Mouse (Mus musculus) thymus, adult 2 months (tissue): ENCODE results near the gene Pcp4. TPM values are rescaled to one million over a fixed set of nuclear protein-coding genes. Genes with fewer than 3 reads are reported as not detected.

Experiments used
- DNase-seq: peaks from one replicate; pipeline ENCODE4 v3.0.0; 2021
- H3K27ac ChIP-seq: fragments of 200-500 bp; 2 replicates; pipeline ENCODE4 v1.5.1; 2012; ENCODE audit warnings: low read length, control low read depth; ENCODE audit not compliant: control insufficient read depth, insufficient read depth
- H3K27me3 ChIP-seq: fragments of 200-500 bp; 2 replicates; pipeline ENCODE4 v1.6.1; 2012; ENCODE audit warnings: mild to moderate bottlenecking, low read length, moderate library complexity, mixed read lengths; ENCODE audit not compliant: control insufficient read depth, insufficient read depth
- H3K36me3 ChIP-seq: fragments of 200-500 bp; 2 replicates; pipeline ENCODE4 v1.6.1; 2012; ENCODE audit warnings: mild to moderate bottlenecking, low read length, moderate library complexity; ENCODE audit not compliant: control insufficient read depth, insufficient read depth
- H3K4me1 ChIP-seq: fragments of 200-500 bp; replicated peaks from 2 replicates; pipeline ENCODE4 v1.6.1; 2012; ENCODE audit warnings: low read length; ENCODE audit not compliant: control insufficient read depth, insufficient read depth
- H3K4me3 ChIP-seq: fragments of 200-500 bp; 2 replicates; pipeline ENCODE4 v1.5.1; 2012; ENCODE audit warnings: mild to moderate bottlenecking, low read length, control low read depth, moderate library complexity; ENCODE audit not compliant: control insufficient read depth, insufficient read depth
- CTCF ChIP-seq: fragments of 200-500 bp; IDR thresholded peaks from 2 replicates; pipeline ENCODE4 v1.5.1; 2012; ENCODE audit warnings: mild to moderate bottlenecking, control low read depth, low read length, moderate library complexity, borderline replicate concordance; ENCODE audit not compliant: control insufficient read depth, poor library complexity, insufficient read depth; ENCODE audit errors: extremely low read depth
- POLR2A ChIP-seq: fragments of 200-500 bp; IDR thresholded peaks from 2 replicates; pipeline ENCODE4 v1.6.1; 2012; ENCODE audit warnings: mild to moderate bottlenecking, low read length, control low read depth, moderate library complexity; ENCODE audit not compliant: control insufficient read depth, poor library complexity, insufficient read depth; ENCODE audit errors: extremely low read depth
- WGBS: fragments of 180-500 bp; shearing (Covaris S2); methylation state at CpG from one replicate; pipeline ENCODE4 v1.1.7; 2018; 5-methylcytosine and 5-hydroxymethylcytosine counted together
- polyA plus RNA-seq: library from polyadenylated mRNA; depleted of rRNA; stranded (reverse); fragments of >200 nt; gene quantifications from 2 replicates; pipeline ENCODE4 v1.2.3, GENCODE M21; 2012

The Pcp4 gene
- polyA plus RNA-seq, 1 experiment = not detected

DNA sequence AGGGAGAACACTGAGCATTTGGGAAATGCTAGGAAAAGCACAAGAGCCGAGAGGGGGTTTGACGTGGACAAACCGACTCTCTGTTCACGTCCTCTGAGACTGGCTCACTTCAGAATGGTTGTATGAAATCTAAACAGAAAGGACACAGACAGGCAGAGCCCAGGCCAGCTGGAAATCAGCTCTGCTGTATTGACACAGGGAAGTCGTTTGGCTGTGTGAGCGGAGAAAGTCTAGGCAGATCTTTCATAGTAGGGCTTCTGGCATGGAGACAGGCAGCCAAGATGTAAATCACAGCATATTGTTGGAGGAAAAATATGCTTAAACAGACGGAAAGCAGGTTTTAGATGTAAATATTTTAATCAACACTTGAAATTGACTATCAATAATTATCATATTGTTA lies 5.4 kb downstream of the Pcp4 start:
- DNase-seq = no peak
- Histone ChIP-seq H3K27ac (no peak overlapping the region), H3K27me3 (no peaks in the 10 kb centered on the region; the same call in 1 of the 2 replicates), H3K4me1 (no peaks in the 10 kb centered on the region), H3K36me3 (no peaks in the 10 kb centered on the region), H3K4me3 (no peak overlapping the region)
- WGBS = 82% methylated on average over 7 of the region's 7 CpGs
- no peak for TF ChIP-seq POLR2A
- TF ChIP-seq CTCF = no peak

DNA sequence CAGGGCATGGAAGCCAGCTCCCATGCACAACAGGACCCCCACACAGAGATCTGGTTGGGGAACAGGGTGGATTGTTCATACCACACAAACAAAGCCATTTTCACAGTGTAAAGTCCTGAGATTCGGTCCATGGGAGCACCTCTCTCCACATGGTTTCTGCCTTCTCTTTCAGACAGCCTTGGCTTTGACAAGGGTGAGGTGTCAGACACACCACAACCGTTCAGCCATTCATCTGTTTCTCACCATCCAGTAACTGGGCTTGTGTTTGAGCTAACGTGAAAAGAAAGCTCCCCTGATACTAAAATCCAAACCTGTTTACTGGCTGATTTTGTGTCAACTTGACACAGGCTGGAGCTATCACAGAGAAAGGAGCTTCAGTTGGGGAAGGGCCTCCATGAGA lies 6.8 kb downstream of the Pcp4 start:
- no peak overlapping the region for H3K4me3 ChIP-seq
- no peaks in the 10 kb centered on the region for H3K36me3 ChIP-seq
- no peaks in the 10 kb centered on the region for H3K4me1 ChIP-seq
- TF ChIP-seq CTCF (no peak), POLR2A (no peak)
- DNase-seq = no peak
- H3K27ac ChIP-seq = no peak overlapping the region
- no peaks in the 10 kb centered on the region for H3K27me3 ChIP-seq
- WGBS = 86% methylated on average over 3 of the region's 3 CpGs

- no peak overlapping the region for H3K27ac ChIP-seq
- no peaks in the 10 kb centered on the region for H3K36me3 ChIP-seq
- H3K4me1 ChIP-seq = no peaks in the 10 kb centered on the region
- DNase-seq = no peak
- TF ChIP-seq POLR2A (no peak), CTCF (no peak)
- no peak overlapping the region for H3K4me3 ChIP-seq
- H3K27me3 ChIP-seq = no peaks in the 10 kb centered on the region
- 94% methylated on average over 4 of the region's 4 CpGs for WGBS
Measured at GRCm38 (mm10) chr16:96481791-96482190, 14.4 kb downstream of the Pcp4 start.

- H3K4me3 ChIP-seq = no peak overlapping the region
Measured at GRCm38 (mm10) chr16:96487007-96487684, 19.7 kb downstream of the Pcp4 start.

DNA sequence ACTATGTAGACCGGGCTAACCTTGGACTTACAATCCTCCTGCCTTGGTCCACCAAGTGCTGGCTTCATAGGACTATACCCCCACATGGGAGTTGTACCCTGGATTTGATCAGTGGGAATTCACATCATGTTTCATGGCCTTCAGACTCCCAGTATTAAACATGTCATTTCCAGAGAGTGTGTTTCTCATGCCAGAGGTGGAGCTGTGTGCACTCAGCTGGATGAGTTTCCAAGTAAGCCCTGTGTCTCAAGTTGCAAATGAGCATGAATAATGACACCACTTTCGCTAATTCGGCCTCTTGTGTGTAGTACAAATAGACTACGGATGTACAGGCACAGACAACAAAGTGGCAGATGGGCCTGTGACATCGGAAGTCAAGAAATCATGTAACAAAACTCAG lies 20.6 kb downstream of the Pcp4 start:
- no peaks in the 10 kb centered on the region for H3K27me3 ChIP-seq
- no peak for TF ChIP-seq POLR2A
- TF ChIP-seq CTCF = no peak
- H3K36me3 ChIP-seq = no peaks in the 10 kb centered on the region
- no peak overlapping the region for H3K4me3 ChIP-seq
- WGBS = 93% methylated on average over 5 of the region's 5 CpGs
- H3K27ac ChIP-seq = no peak overlapping the region
- no peaks in the 10 kb centered on the region for H3K4me1 ChIP-seq
- DNase-seq = no peak

More at GRCm38 (mm10) chr16:96487007-96487684, 19.7 kb downstream of the Pcp4 start:
- Histone ChIP-seq H3K27ac (no peak overlapping the region), H3K36me3 (no peaks in the 10 kb centered on the region), H3K4me1 (no peaks in the 10 kb centered on the region), H3K27me3 (no peaks in the 10 kb centered on the region)
- TF ChIP-seq POLR2A (no peak), CTCF (no peak)
- WGBS = 85% methylated on average over 11 of the region's 11 CpGs
- no peak for DNase-seq

DNA sequence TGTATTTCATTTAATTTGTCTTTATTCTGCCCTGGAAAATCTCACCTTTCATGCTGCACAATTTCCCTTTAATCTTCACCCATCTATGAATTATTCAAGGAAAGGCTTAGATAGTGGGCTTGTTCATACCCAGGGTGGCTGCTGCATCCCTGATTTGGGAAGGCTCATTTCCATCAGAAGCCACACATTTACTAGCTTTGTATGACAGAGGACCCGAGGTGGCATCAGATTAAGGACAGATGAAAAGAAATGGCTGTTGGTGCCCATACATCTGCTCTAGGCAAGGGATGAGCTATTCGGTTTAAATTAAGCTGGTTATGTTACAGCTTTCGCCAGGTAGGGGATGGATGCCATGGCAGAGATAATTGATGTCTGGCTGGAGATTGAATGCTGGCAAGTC lies 24.1 kb downstream of the Pcp4 start:
- Histone ChIP-seq H3K4me1 (no peaks in the 10 kb centered on the region), H3K36me3 (no peaks in the 10 kb centered on the region), H3K27me3 (no peaks in the 10 kb centered on the region), H3K27ac (no peak overlapping the region), H3K4me3 (no peak overlapping the region)
- no peak for TF ChIP-seq CTCF
- no peak for TF ChIP-seq POLR2A
- DNase-seq = no peak
- WGBS = 91% methylated on average over 3 of the region's 3 CpGs

GRCm38 (mm10) chr16:96494079-96494478 lies 26.7 kb downstream of the Pcp4 start:
- Histone ChIP-seq H3K4me1 (no peaks in the 10 kb centered on the region), H3K27ac (no peak overlapping the region), H3K27me3 (no peaks in the 10 kb centered on the region), H3K4me3 (no peak overlapping the region), H3K36me3 (no peaks in the 10 kb centered on the region)
- TF ChIP-seq POLR2A (no peak), CTCF (no peak)
- 82% methylated on average over 6 of the region's 6 CpGs for WGBS
- no peak for DNase-seq
